Mouse (Mus musculus): Measurements from ENCODE around the gene Farp1.

The Farp1 gene

DNA sequence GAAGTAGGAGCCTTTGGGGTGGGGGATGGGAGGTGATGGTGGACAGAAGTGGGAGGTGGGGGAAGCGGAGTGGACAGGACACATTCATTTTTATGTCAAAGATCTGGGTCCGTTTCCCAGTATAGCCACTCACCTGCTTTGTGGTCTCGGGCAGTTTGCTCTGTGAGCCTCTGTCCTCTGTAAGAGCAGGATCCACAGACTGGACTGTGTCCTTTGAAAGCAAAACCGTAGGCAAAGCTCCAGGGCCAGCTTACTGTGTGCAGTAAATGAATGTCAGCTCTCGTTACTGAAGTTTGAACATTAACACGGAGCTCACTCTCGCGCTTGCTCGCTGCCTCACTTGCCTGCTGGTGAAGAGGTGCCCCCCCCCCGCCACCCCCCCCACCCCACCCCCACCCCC lies 110.7 kb downstream of the Farp1 start:
- peak; percentile 47 for DNase-seq (ENCODE audit: low spot score)

DNA sequence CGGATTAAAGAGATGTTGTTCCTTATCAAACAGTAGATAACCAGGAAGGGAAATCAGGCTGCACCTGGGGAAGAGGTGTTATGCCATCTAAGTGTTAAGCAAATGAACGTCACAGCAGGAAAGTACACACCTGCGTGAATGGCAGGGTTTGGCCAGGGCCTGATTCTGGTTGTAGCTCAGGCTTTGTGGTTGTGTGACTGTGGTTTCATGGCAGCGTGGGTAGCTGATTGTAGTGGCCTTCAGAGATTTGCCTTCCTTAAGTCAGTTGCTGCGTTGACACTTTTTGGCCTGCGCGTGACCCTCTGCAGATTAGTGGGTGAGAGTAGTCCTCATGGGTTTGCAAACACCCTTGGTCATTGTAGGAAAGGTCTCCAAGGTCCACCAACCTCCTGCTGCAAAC lies 111.2 kb downstream of the Farp1 start:
- DNase-seq (ENCODE audit: low spot score) = no peak

GRCm38 (mm10) chr14:121147026-121147425 lies 112.0 kb downstream of the Farp1 start:
- DNase-seq (ENCODE audit: low spot score) = no peak

- DNase-seq (ENCODE audit: low spot score) = no peak
Observed at GRCm38 (mm10) chr14:121148088-121148785, 113.2 kb downstream of the Farp1 start.

- no peak for DNase-seq (ENCODE audit: low spot score)
Observed at GRCm38 (mm10) chr14:121149984-121150383, 115.0 kb downstream of the Farp1 start.

- no peak for DNase-seq (ENCODE audit: low spot score)
Observed at GRCm38 (mm10) chr14:121151837-121152236, 116.8 kb downstream of the Farp1 start.

DNA sequence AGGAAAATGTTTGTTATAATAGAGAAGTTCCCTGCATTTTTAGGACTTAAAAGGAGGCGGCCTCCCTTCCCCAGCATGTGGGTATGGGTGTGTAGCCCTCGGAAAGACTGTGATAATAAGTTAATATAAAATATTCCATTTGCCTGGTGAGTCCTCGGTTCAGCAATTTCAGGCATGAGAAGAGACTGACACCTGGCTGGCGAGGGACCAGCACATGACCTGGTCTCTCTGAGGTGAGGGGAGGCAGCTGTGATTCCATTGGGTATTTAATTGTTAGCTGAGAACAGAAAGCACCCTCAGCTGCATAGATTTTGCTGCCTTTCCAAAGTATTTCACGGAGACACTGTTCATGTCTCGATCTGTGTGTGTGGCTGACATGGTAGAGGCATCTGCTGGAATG lies 117.8 kb downstream of the Farp1 start:
- no peak for DNase-seq (ENCODE audit: low spot score)

DNA sequence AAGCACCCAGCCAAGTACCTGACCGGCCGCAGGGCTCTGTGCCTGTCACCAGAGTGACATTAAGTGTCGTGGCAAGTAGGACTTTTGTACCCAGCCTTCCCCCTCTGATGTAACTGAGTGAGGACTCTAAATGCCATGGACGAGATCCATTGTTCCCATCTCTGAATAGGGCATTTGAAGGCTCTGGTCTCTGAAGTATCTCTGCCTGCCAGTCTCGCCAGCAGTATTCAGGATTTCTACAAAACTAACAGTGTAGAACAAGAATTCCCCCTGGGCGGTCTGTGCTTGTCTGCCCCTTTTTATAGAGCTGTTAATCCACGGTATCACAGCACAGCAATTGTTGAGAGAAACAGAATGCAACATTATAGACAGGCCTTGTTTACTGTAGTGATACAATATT lies 118.3 kb downstream of the Farp1 start:
- no peak for DNase-seq (ENCODE audit: low spot score)

- no peak for DNase-seq (ENCODE audit: low spot score)
Observed at GRCm38 (mm10) chr14:121155173-121155572, 120.2 kb downstream of the Farp1 start.

DNA sequence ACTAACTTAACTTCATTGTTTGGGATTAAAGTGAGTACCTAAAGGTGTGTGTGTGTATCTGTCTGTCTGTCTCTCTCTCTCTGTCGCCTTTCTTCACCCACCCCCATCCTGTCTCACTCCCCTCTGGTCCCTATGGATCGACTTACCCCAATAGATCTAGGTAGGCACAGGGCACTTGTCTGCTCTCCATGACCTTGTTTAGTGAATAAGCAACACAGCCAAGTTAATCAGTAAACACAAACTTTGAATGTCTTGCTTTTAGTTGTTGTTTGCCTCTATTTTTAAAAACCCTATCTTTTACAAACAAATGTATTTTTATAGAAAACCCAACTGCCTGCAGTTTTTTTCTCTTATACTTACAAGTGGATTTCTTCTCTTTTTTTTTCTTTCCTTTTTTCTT lies 123.6 kb downstream of the Farp1 start:
- no peak for DNase-seq (ENCODE audit: low spot score)

GRCm38 (mm10) chr14:121162822-121163221 lies 127.8 kb downstream of the Farp1 start:
- DNase-seq (ENCODE audit: low spot score) = no peak

DNA sequence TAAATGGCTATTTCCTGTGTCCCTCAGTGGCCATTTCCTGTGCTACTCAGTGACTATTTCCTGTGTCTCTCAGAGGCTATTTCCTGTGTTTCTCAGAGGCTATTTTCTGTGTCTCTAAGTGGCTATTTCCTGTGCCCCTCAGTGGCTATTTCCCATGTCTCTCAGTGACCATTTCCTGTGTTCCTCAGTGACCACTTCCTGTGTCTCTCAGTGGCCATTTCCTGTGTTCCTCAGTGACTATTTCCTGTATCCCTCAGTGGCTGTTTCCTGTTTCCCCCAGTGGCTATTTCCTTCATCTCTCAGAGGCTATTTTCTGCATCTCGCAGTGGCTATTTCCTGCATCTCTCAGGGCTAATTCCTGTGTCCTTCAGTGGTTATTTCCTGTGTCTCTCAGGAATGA lies 129.9 kb downstream of the Farp1 start:
- no peak for DNase-seq (ENCODE audit: low spot score)

DNA sequence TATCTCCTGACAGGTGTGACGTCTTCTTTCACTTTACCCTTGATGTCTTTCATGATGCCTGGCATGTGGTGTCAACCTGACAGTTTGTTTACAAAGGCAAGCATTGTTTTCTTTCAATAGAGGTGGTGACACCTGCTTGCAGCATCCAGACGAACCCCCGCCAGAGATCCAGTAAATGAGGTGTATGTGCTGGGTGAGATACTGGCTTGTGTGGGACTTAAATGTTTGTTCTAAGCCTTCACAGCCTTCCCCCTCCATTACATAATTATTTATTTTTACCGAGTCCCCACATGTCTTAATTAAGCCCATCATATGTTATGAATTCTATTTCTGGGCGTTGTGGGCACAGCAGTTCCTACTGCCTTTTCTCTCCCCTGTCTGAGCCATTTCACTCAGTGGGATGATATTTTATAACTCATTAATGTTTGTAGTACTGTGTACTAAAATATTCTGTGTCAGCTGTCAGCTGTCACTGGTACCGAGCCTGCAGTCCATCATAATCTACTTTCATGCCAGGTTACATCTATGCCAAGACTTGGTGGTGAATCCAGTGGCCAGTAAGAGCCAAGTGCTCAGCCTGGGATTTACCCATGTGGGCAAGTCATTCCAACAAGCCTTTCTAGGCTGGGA lies 130.5 kb downstream of the Farp1 start:
- DNase-seq (ENCODE audit: low spot score) = no peak

GRCm38 (mm10) chr14:121166038-121166436 lies 131.0 kb downstream of the Farp1 start:
- DNase-seq (ENCODE audit: low spot score) = no peak

- DNase-seq (ENCODE audit: low spot score) = no peak
Observed at GRCm38 (mm10) chr14:121168716-121169115, 133.7 kb downstream of the Farp1 start.

DNA sequence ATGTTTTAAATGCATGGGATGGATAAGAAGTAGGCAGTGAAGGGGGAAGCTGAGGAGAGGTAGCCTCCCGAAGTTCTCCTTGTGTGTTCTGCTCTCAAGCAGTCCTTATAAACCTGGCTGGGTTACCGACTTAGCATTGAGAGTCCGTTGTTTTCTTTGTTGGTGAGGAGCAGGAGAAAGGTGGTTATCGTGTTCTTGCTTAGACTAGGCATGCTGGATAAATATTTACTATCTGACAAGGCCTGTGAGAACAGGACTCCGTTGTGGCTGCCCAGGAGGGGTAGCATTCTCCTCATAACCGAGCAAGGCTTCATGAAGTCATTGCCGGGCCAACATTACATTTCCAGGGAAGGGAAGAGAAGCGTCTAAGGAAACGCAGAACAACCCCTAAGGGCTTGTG lies 135.3 kb downstream of the Farp1 start:
- no peak for DNase-seq (ENCODE audit: low spot score)

- no peak for DNase-seq (ENCODE audit: low spot score)
Observed at GRCm38 (mm10) chr14:121172065-121173036, 137.4 kb downstream of the Farp1 start.

GRCm38 (mm10) chr14:121175385-121175784 lies 140.4 kb downstream of the Farp1 start:
- DNase-seq (ENCODE audit: low spot score) = no peak

DNA sequence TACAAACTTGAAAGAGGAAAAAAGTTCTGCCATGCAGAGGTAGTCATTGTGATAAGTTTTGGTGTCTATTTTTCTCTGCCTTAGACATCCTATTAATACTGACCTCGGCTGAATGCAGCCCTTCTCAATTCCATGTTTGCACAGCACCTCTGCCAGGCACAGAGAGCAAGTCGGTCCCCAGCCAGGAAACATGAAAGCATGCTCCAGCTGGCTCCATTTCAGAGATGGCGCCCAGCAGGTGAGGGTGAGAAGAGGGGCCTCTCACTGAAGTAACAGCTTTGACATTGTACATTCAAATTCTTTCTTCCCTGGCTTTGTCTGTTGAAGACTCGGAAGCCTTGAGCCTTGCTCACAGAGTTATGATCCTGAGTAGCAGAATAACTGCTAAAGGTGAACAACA lies 140.9 kb downstream of the Farp1 start:
- no peak for DNase-seq (ENCODE audit: low spot score)

- no peak for DNase-seq (ENCODE audit: low spot score)
Observed at GRCm38 (mm10) chr14:121177907-121178306, 142.9 kb downstream of the Farp1 start.

DNA sequence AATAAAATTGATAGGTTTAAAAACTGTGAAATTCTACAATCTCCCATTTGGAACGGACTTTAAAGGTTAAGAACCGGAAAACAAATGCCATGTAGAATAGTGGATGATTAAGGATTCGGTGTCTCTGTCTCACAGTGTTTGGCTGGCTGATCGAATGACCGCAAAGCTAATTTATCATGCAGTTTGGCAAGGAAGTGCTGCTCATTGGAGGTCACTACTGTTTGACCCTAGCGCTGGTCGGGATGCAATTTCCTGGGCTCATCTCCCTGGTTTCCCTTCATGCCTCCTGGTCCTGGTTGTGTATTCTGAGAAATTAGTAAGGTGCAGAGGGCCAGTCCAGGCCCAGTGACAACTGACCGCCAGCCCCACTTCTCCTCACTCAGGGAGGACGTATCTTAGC lies 145.6 kb downstream of the Farp1 start:
- no peak for DNase-seq (ENCODE audit: low spot score)

GRCm38 (mm10) chr14:121181798-121182197 lies 146.8 kb downstream of the Farp1 start:
- DNase-seq (ENCODE audit: low spot score) = no peak

- DNase-seq (ENCODE audit: low spot score) = no peak
Observed at GRCm38 (mm10) chr14:121182967-121183366, 148.0 kb downstream of the Farp1 start.
